Mouse (Mus musculus): ENCODE measurements around the gene Olfr630. TPM values are rescaled to one million over a fixed set of nuclear protein-coding genes. Genes with fewer than 3 reads are reported as not detected.
A peak's percentile ranks its signal among the peaks of the same experiment; 100 is the strongest.
"Not testable (repeated sequence)": the region's sequence is repeated elsewhere in the genome, so short reads cannot be mapped to it uniquely, and the experiment has no call there.

Olfr630 gene
- not detected in 2 replicates for polyA plus RNA-seq (2014; fragmentation: Nextera tagmentation; extraction: Ambion mirVana)

GRCm38 (mm10) chr7:103757233-103757632 is at the start of gene Olfr630:
Olfr630 (minus strand) TSS chr7:103757333.
- WGBS = 47% methylated on average over 2 of the region's 2 CpGs
- H3K4me3 ChIP-seq (ENCODE audit: low read depth, low read length) = no peak within 1 kb of the TSS
- H3K36me3 ChIP-seq (ENCODE audit: control insufficient read depth, insufficient read depth, low read length) = no peaks in the 10 kb centered on the region
- no peak within 1 kb of the TSS for H3K4me2 ChIP-seq
- DNase-seq (ENCODE audit: low spot score) = no peak
- H3K9ac ChIP-seq (ENCODE audit: low read depth, low read length) = no peak within 1 kb of the TSS
- H3K9me3 ChIP-seq (ENCODE audit: control insufficient read depth, low read length) = no peaks in the 10 kb centered on the region
- H3K27ac ChIP-seq (ENCODE audit: low read depth, low read length) = no peak within 1 kb of the TSS
- H3K4me1 ChIP-seq (replicated peaks; ENCODE audit: control insufficient read depth, insufficient read depth, low read length) = no peaks in the 10 kb centered on the region
- no peak for ATAC-seq (replicated peaks; ENCODE audit: low FRiP score)
- no peaks in the 10 kb centered on the region for H3K27me3 ChIP-seq (replicated peaks; ENCODE audit: control insufficient read depth, insufficient read depth, low read length)

GRCm38 (mm10) chr7:103806856-103807255 is 49.7 kb upstream of the Olfr630 start:
- Histone ChIP-seq H3K4me3 (ENCODE audit: low read depth, low read length) (no peak overlapping the region), H3K36me3 (ENCODE audit: control insufficient read depth, insufficient read depth, low read length) (no peaks in the 10 kb centered on the region), H3K9me3 (ENCODE audit: control insufficient read depth, low read length) (no peaks in the 10 kb centered on the region), H3K27ac (ENCODE audit: low read depth, low read length) (peak overlapping the region; percentile 70; the same call in 1 of the 2 replicates), H3K4me1 (replicated peaks; ENCODE audit: control insufficient read depth, insufficient read depth, low read length) (peaks cover 6% of the 10 kb centered on the region), H3K4me2 (no peak overlapping the region), H3K9ac (ENCODE audit: low read depth, low read length) (no peak overlapping the region), H3K27me3 (replicated peaks; ENCODE audit: control insufficient read depth, insufficient read depth, low read length) (no peaks in the 10 kb centered on the region)
- ATAC-seq (replicated peaks; ENCODE audit: low FRiP score) (no peak), DNase-seq (ENCODE audit: low spot score) (no peak)
- WGBS = 72% methylated on average over 1 of the region's 1 CpGs

DNA sequence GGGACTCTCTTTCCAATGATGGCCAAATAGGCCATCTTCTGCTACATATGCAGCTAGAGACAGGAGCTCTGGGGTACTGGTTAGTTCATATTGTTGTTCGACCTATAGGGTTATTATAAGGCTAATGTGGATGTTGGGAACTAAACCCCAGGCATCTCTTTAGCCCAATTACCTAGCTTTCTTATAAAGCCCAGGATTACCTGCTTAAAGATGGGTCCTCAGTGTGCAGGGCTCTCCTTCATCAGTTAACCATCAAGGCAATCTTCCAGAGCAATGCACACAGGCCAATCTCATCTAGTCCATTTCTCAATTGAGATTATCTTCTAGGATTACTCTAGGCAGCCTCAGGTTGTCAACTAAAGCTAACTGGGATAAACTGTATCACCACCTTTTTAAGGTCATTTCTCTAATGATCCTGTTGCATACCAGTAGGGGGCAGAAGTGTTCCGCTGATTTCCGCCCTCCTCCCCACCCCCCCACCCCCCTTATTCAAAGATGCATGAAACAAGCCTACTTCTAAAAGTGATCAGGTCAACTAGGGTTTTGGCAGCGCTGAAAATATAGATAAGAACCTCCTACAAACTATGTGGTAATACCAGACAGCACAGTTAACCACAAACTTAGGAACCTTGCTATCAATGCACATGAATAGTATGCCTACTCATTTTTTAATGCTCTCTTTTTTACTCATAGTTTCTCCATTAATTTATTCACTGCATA is 35.7 kb upstream of the Olfr630 start:
- Histone ChIP-seq H3K27me3 (replicated peaks; ENCODE audit: control insufficient read depth, insufficient read depth, low read length) (no peaks in the 10 kb centered on the region), H3K9ac (ENCODE audit: low read depth, low read length) (no peak overlapping the region), H3K4me2 (no peak overlapping the region), H3K4me3 (ENCODE audit: low read depth, low read length) (no peak overlapping the region), H3K36me3 (ENCODE audit: control insufficient read depth, insufficient read depth, low read length) (no peaks in the 10 kb centered on the region), H3K9me3 (ENCODE audit: control insufficient read depth, low read length) (no peaks in the 10 kb centered on the region), H3K27ac (ENCODE audit: low read depth, low read length) (no peak overlapping the region), H3K4me1 (replicated peaks; ENCODE audit: control insufficient read depth, insufficient read depth, low read length) (no peaks in the 10 kb centered on the region)
- 17% methylated on average over 4 of the region's 4 CpGs for whole genome bisulfite sequencing
- DNase-seq (ENCODE audit: low spot score) (no peak), ATAC-seq (replicated peaks; ENCODE audit: low FRiP score) (peak; percentile 95)

- H3K9me3 ChIP-seq (ENCODE audit: control insufficient read depth, low read length) = no peaks in the 10 kb centered on the region
- 73% methylated on average over 3 of the region's 3 CpGs for WGBS
- no peak within 1 kb of the TSS for H3K4me2 ChIP-seq
- H3K27me3 ChIP-seq (replicated peaks; ENCODE audit: control insufficient read depth, insufficient read depth, low read length) = no peaks in the 10 kb centered on the region
- DNase-seq (ENCODE audit: low spot score) = no peak
- no peak within 1 kb of the TSS for H3K27ac ChIP-seq (ENCODE audit: low read depth, low read length)
- H3K9ac ChIP-seq (ENCODE audit: low read depth, low read length) = no peak within 1 kb of the TSS
- no peak within 1 kb of the TSS for H3K4me3 ChIP-seq (ENCODE audit: low read depth, low read length)
- H3K36me3 ChIP-seq (ENCODE audit: control insufficient read depth, insufficient read depth, low read length) = no peaks in the 10 kb centered on the region
- no peak for ATAC-seq (replicated peaks; ENCODE audit: low FRiP score)
- H3K4me1 ChIP-seq (replicated peaks; ENCODE audit: control insufficient read depth, insufficient read depth, low read length) = no peaks in the 10 kb centered on the region
Measured at GRCm38 (mm10) chr7:103791721-103792120, 34.6 kb upstream of the Olfr630 start, which contains the start of gene Olfr67. Olfr67 (minus strand) TSS chr7:103791821.

DNA sequence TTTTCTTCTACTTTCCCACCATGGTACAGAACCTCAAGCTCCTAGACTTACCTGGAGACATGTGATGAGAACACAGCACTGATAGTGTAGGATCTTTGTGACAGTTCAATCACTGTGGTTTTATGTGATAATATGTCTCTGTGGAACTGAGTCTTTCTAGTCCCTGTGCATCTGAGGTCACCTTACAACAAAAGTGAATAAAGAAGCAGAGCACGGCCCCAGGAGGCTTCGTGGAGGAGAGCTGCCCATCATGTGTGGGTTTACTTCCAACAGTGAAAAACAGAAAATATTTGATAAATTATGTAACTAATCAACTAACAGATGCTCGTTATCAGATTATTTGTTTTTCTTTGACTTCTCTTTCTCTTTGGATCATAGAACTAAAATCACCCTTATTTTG is 22.5 kb upstream of the Olfr630 start, which contains the start of gene Olfr68:
TSS of gene Olfr68 (minus strand) at position 101 of the 400 bp plus-strand sequence.
- no peaks in the 10 kb centered on the region for H3K9me3 ChIP-seq (ENCODE audit: control insufficient read depth, low read length)
- H3K27me3 ChIP-seq (replicated peaks; ENCODE audit: control insufficient read depth, insufficient read depth, low read length) = no peaks in the 10 kb centered on the region
- H3K36me3 ChIP-seq (ENCODE audit: control insufficient read depth, insufficient read depth, low read length) = no peaks in the 10 kb centered on the region
- DNase-seq (ENCODE audit: low spot score) = no peak
- no peak within 1 kb of the TSS for H3K4me3 ChIP-seq (ENCODE audit: low read depth, low read length)
- 81% methylated on average over 3 of the region's 3 CpGs for WGBS
- ATAC-seq (replicated peaks; ENCODE audit: low FRiP score) = no peak
- H3K4me2 ChIP-seq = no peak within 1 kb of the TSS
- no peak within 1 kb of the TSS for H3K27ac ChIP-seq (ENCODE audit: low read depth, low read length)
- H3K9ac ChIP-seq (ENCODE audit: low read depth, low read length) = no peak within 1 kb of the TSS
- no peaks in the 10 kb centered on the region for H3K4me1 ChIP-seq (replicated peaks; ENCODE audit: control insufficient read depth, insufficient read depth, low read length)

GRCm38 (mm10) chr7:103777652-103778051 is 20.5 kb upstream of the Olfr630 start:
- ATAC-seq (replicated peaks; ENCODE audit: low FRiP score) = peak; percentile 97
- H3K4me1 ChIP-seq (replicated peaks; ENCODE audit: control insufficient read depth, insufficient read depth, low read length); DNase-seq (ENCODE audit: low spot score): not testable (repeated sequence)

GRCm38 (mm10) chr7:103771494-103771893 is 14.4 kb upstream of the Olfr630 start, which contains the start of gene Olfr69:
Olfr69 (minus strand) TSS chr7:103771594.
- DNase-seq (ENCODE audit: low spot score) = no peak
- WGBS = 79% methylated on average over 2 of the region's 2 CpGs
- H3K9ac ChIP-seq (ENCODE audit: low read depth, low read length) = no peak within 1 kb of the TSS
- H3K36me3 ChIP-seq (ENCODE audit: control insufficient read depth, insufficient read depth, low read length) = no peaks in the 10 kb centered on the region
- no peak within 1 kb of the TSS for H3K4me2 ChIP-seq
- no peaks in the 10 kb centered on the region for H3K9me3 ChIP-seq (ENCODE audit: control insufficient read depth, low read length)
- no peak for ATAC-seq (replicated peaks; ENCODE audit: low FRiP score)
- no peak within 1 kb of the TSS for H3K4me3 ChIP-seq (ENCODE audit: low read depth, low read length)
- H3K27ac ChIP-seq (ENCODE audit: low read depth, low read length) = no peak within 1 kb of the TSS
- no peaks in the 10 kb centered on the region for H3K4me1 ChIP-seq (replicated peaks; ENCODE audit: control insufficient read depth, insufficient read depth, low read length)
- no peaks in the 10 kb centered on the region for H3K27me3 ChIP-seq (replicated peaks; ENCODE audit: control insufficient read depth, insufficient read depth, low read length)

More at GRCm38 (mm10) chr7:103777652-103778051, 20.5 kb upstream of the Olfr630 start:
- not testable (repeated sequence) for H3K4me2 ChIP-seq; H3K9ac ChIP-seq (ENCODE audit: low read depth, low read length); H3K4me3 ChIP-seq (ENCODE audit: low read depth, low read length); H3K27me3 ChIP-seq (replicated peaks; ENCODE audit: control insufficient read depth, insufficient read depth, low read length); H3K9me3 ChIP-seq (ENCODE audit: control insufficient read depth, low read length); H3K36me3 ChIP-seq (ENCODE audit: control insufficient read depth, insufficient read depth, low read length); H3K27ac ChIP-seq (ENCODE audit: low read depth, low read length)
- 54% methylated on average over 4 of the region's 4 CpGs for WGBS

DNA sequence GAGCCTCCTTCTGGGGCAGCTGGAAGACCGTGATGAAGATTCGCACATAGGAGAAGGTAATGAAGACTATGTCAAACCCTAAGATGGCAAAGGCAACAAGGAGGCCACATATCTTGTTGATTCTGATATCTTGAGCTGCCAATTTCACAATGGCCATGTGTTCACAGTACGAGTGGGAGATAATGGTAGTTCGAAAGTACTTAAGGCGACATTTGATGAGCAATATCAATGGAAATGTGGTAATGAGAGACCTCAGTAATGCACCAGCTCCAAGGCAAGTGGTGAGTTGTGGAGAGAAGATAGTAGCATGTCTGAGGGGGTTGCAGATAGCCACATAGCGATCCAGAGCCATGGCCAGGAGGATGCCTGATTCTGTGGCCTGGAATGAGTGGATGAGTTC is 10.6 kb upstream of the Olfr630 start:
- not testable (repeated sequence) for H3K4me1 ChIP-seq (replicated peaks; ENCODE audit: control insufficient read depth, insufficient read depth, low read length); DNase-seq (ENCODE audit: low spot score); H3K27ac ChIP-seq (ENCODE audit: low read depth, low read length); H3K9ac ChIP-seq (ENCODE audit: low read depth, low read length); H3K36me3 ChIP-seq (ENCODE audit: control insufficient read depth, insufficient read depth, low read length); H3K4me2 ChIP-seq; H3K27me3 ChIP-seq (replicated peaks; ENCODE audit: control insufficient read depth, insufficient read depth, low read length); H3K9me3 ChIP-seq (ENCODE audit: control insufficient read depth, low read length); H3K4me3 ChIP-seq (ENCODE audit: low read depth, low read length)
- ATAC-seq (replicated peaks; ENCODE audit: low FRiP score) = peak; percentile 91
- WGBS = 41% methylated on average over 6 of the region's 6 CpGs

- not testable (repeated sequence) for DNase-seq (ENCODE audit: low spot score); ATAC-seq (replicated peaks; ENCODE audit: low FRiP score); H3K9me3 ChIP-seq (ENCODE audit: control insufficient read depth, low read length); H3K36me3 ChIP-seq (ENCODE audit: control insufficient read depth, insufficient read depth, low read length); H3K27me3 ChIP-seq (replicated peaks; ENCODE audit: control insufficient read depth, insufficient read depth, low read length); H3K9ac ChIP-seq (ENCODE audit: low read depth, low read length); H3K4me2 ChIP-seq; H3K4me1 ChIP-seq (replicated peaks; ENCODE audit: control insufficient read depth, insufficient read depth, low read length); H3K4me3 ChIP-seq (ENCODE audit: low read depth, low read length); H3K27ac ChIP-seq (ENCODE audit: low read depth, low read length)
- WGBS = 71% methylated on average over 6 of the region's 6 CpGs
Measured at GRCm38 (mm10) chr7:103762212-103762611, 5.1 kb upstream of the Olfr630 start.
